Mouse (Mus musculus): ENCODE data around the gene Xbp1.

The Xbp1 gene

DNA sequence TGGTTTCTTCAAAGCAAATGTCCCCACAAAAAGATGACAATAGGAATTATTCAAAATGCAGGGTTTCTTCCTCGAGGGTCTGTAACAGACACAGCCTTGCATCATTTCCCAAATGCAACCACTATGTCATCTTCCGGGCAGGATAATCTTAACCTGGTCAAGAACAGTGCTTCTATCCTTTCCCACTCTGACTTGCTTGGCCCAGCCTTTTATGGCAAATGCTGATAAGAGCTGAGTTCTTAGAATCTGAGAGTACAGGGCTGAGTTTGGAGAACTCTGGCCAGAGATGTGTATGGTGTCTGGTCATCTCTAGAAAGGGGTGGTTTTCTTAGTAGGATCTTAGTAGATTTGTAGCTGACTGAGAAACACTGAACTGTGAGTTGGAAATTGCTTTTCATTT, 53.4 kb downstream of the Xbp1 start:
- DNase-seq = no peak

DNA sequence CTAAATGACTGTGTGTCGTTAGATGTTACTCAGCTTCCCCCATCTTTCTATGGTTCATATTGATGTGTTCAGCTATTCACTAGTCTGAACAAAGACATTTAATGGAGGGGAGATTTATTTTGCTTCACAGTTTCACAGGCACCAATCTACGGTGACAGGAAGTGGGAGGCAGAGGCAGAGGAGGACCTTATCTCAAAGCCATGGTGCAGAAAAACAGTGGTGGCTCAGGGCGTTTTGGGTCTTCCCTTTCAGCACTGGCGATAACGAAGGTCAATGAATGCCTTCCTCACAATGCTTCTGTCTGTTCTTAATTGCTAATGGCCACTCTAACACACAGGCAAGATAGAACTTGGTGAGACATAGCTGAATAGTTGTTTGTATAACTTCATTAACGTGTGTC, 54.6 kb downstream of the Xbp1 start:
- no peak for DNase-seq

All from kidney, postnatal 4 days (tissue).